In genomic region chr17:24469910-24470602, GRCm38 (mm10) we compare ENCODE assay signal across 8 mouse cellular contexts. TPM values are rescaled to one million over a fixed set of nuclear protein-coding genes. Genes with fewer than 3 reads are reported as not detected.
DNase-seq lines count a peak whose midpoint lies in the region; ATAC-seq and TF ChIP-seq lines count a peak whose summit lies in the region.

Gene E4f1 (minus strand): TSS chr17:24470313.
Gene Pgp (plus strand): TSS chr17:24470392.

- ATAC-seq in G1E (ENCODE audit: extremely low read depth, insufficient number of reproducible peaks, low FRiP score, poor library complexity, severe bottlenecking) = peak; percentile 88
- peak; percentile 99 for ATAC-seq in forebrain, embryonic 16.5 days
- ATAC-seq in lung, embryonic 14.5 days (ENCODE audit: insufficient read depth) = peak; percentile 99

- H3K4me1 ChIP-seq in G1E (ENCODE audit: insufficient read depth, low read depth, low read length) = peaks cover 45% of the 10 kb centered on the region
- H3K4me1 ChIP-seq in forebrain, embryonic 16.5 days (replicated peaks; ENCODE audit: control insufficient read depth, insufficient read depth, low read length) = peaks cover 25% of the 10 kb centered on the region
- H3K4me1 ChIP-seq in lung, embryonic 14.5 days (ENCODE audit: insufficient read depth) = peaks cover 11% of the 10 kb centered on the region
- H3K4me1 ChIP-seq in olfactory bulb, adult 2 months (ENCODE audit: control insufficient read depth, insufficient read depth, low read length) = peaks cover 35% of the 10 kb centered on the region
- peaks cover 18% of the 10 kb centered on the region for H3K4me1 ChIP-seq in thymus, adult 2 months (replicated peaks; ENCODE audit: control insufficient read depth, insufficient read depth, low read length)

- peak; percentile 99 for DNase-seq in G1E (ENCODE audit: low spot score)
- peak; percentile 99 to 100 for DNase-seq in cerebellum, adult 18-20 months
- DNase-seq in heart, postnatal 36 days = peak; percentile 97 to 99
- peak; percentile 99 for DNase-seq in layer of hippocampus, adult 2 months (ENCODE audit: low spot score in 2 of 2)
- peak; percentile 100 for DNase-seq in lung, embryonic 14.5 days
- DNase-seq in thymus, adult 2 months = peak; percentile 96

- peaks cover 64% of the 10 kb centered on the region for H3K36me3 ChIP-seq in G1E (replicated peaks)
- no peaks in the 10 kb centered on the region for H3K36me3 ChIP-seq in forebrain, embryonic 16.5 days (ENCODE audit: control insufficient read depth, insufficient read depth)
- H3K36me3 ChIP-seq in lung, embryonic 14.5 days (ENCODE audit: insufficient read depth) = peaks cover 24% of the 10 kb centered on the region
- H3K36me3 ChIP-seq in thymus, adult 2 months (ENCODE audit: control insufficient read depth, insufficient read depth, low read length) = peaks cover under 1% of the 10 kb centered on the region; the same call in 1 of the 2 replicates

- WGBS in forebrain, embryonic 16.5 days = under 1% methylated on average over 73 of the region's 75 CpGs
- WGBS in lung, embryonic 14.5 days = under 1% methylated on average over 74 of the region's 75 CpGs
- WGBS in olfactory bulb, adult 2 months = under 1% methylated on average over 69 of the region's 75 CpGs
- under 1% methylated on average over 67 of the region's 75 CpGs for whole genome bisulfite sequencing in thymus, adult 2 months

- H3K27me3 ChIP-seq in G1E (ENCODE audit: insufficient read depth, low read length) = no peaks in the 10 kb centered on the region
- H3K27me3 ChIP-seq in forebrain, embryonic 16.5 days (replicated peaks; ENCODE audit: control insufficient read depth, insufficient read depth, low read length) = no peaks in the 10 kb centered on the region
- H3K27me3 ChIP-seq in lung, embryonic 14.5 days (ENCODE audit: insufficient read depth, low read length) = no peaks in the 10 kb centered on the region
- H3K27me3 ChIP-seq in thymus, adult 2 months (ENCODE audit: control insufficient read depth, insufficient read depth, low read length) = no peaks in the 10 kb centered on the region

- no peaks in the 10 kb centered on the region for H3K9me3 ChIP-seq in G1E (replicated peaks)
- no peaks in the 10 kb centered on the region for H3K9me3 ChIP-seq in forebrain, embryonic 16.5 days (ENCODE audit: control insufficient read depth, low read length)
- H3K9me3 ChIP-seq in lung, embryonic 14.5 days (ENCODE audit: low read depth, low read length) = no peaks in the 10 kb centered on the region

- no peak for TF ChIP-seq CTCF in G1E (IDR thresholded peaks at IDR 0.05; ENCODE audit: low read depth, low read length)
- TF ChIP-seq CTCF in layer of hippocampus, adult 2 months (conservative IDR thresholded peaks at IDR 0.05) = peak; percentile 23; the same call in 1 of the 2 replicates
- no peak for TF ChIP-seq CTCF in lung, embryonic 14.5 days (IDR thresholded peaks at IDR 0.05; ENCODE audit: low read depth)
- TF ChIP-seq CTCF in olfactory bulb, adult 2 months (IDR thresholded peaks at IDR 0.05; ENCODE audit: insufficient read depth, low read depth, low read length) = no peak
- peak; percentile 60; the same call in 1 of the 2 replicates for TF ChIP-seq CTCF in thymus, adult 2 months (IDR thresholded peaks at IDR 0.05; ENCODE audit: borderline replicate concordance, control insufficient read depth, extremely low read depth, insufficient read depth, low read length, poor library complexity)

- H3K9ac ChIP-seq in forebrain, embryonic 16.5 days (replicated peaks; ENCODE audit: low read depth, low read length) = peak within 1 kb of the TSS; percentile 74
- H3K9ac ChIP-seq in lung, embryonic 14.5 days = peak within 1 kb of the TSS; percentile 81

- peak within 1 kb of the TSS; percentile 86 for H3K27ac ChIP-seq in forebrain, embryonic 16.5 days (ENCODE audit: low read length)
- peak within 1 kb of the TSS; percentile 96 for H3K27ac ChIP-seq in layer of hippocampus, adult 2 months
- peak within 1 kb of the TSS; percentile 71 for H3K27ac ChIP-seq in lung, embryonic 14.5 days (ENCODE audit: low read depth)
- H3K27ac ChIP-seq in olfactory bulb, adult 2 months (ENCODE audit: insufficient read depth, low read depth, low read length) = peak within 1 kb of the TSS; percentile 81
- H3K27ac ChIP-seq in thymus, adult 2 months (ENCODE audit: control insufficient read depth, insufficient read depth, low read length) = peak within 1 kb of the TSS; percentile 17

- TF ChIP-seq POLR2A in olfactory bulb, adult 2 months (IDR thresholded peaks at IDR 0.05; ENCODE audit: insufficient read depth, low read depth, low read length) = peak; percentile 74
- TF ChIP-seq POLR2A in thymus, adult 2 months (IDR thresholded peaks at IDR 0.05; ENCODE audit: control insufficient read depth, extremely low read depth, insufficient read depth, low read length, poor library complexity) = peak; percentile 94

- intact Hi-C loops in heart, postnatal 36 days (cut with DNase I) = no loop called here

- peak within 1 kb of the TSS; percentile 100 for H3K4me3 ChIP-seq in G1E (ENCODE audit: low read depth, low read length)
- peak within 1 kb of the TSS; percentile 76 for H3K4me3 ChIP-seq in forebrain, embryonic 16.5 days (replicated peaks; ENCODE audit: low read length)
- H3K4me3 ChIP-seq in layer of hippocampus, adult 2 months = peak within 1 kb of the TSS; percentile 94
- peak within 1 kb of the TSS; percentile 85 for H3K4me3 ChIP-seq in lung, embryonic 14.5 days (ENCODE audit: low read depth, low read length)
- peak within 1 kb of the TSS; percentile 76 for H3K4me3 ChIP-seq in olfactory bulb, adult 2 months (ENCODE audit: insufficient read depth, low read depth, low read length)
- H3K4me3 ChIP-seq in thymus, adult 2 months (ENCODE audit: control insufficient read depth, insufficient read depth, low read length) = peak within 1 kb of the TSS; percentile 58

- peak within 1 kb of the TSS; percentile 97 for H3K4me2 ChIP-seq in forebrain, embryonic 16.5 days (ENCODE audit: low read length)
- peak within 1 kb of the TSS; percentile 98 for H3K4me2 ChIP-seq in lung, embryonic 14.5 days

RNA-seq across cellular contexts. Expression of gene E4f1, which starts in this region (rescaled TPM):
- total RNA-seq in G1E (2014; fragmentation: Nextera tagmentation) (21.7 and 37.2 TPM in 2 replicates), G1E (2017) (17.4 and 18.4 TPM in 2 replicates)
- 17.1 and 19.7 TPM in 2 replicates for polyA plus RNA-seq in G1E (2012)
- 37.9 and 54.0 TPM in 2 replicates for polyA plus RNA-seq in forebrain, embryonic 16.5 days (2015; fragmentation: Nextera tagmentation; extraction: Ambion mirVana)
- 10 to 100 TPM; 11.0 to 12.4 TPM for total RNA-seq in heart, postnatal 36 days (2021)
- 10 to 100 TPM; 34.0 to 39.4 TPM for total RNA-seq in layer of hippocampus, adult 2 months (2021)
- polyA plus RNA-seq in lung, embryonic 14.5 days (2014; fragmentation: Nextera tagmentation; extraction: Ambion mirVana) = 22.3 and 25.2 TPM in 2 replicates
- not detected in 2 replicates for polyA plus RNA-seq in olfactory bulb, adult 2 months (2012; ENCODE audit: insufficient read depth, insufficient read length, low replicate concordance, missing spikeins)
- 166 and 188 TPM in 2 replicates for polyA plus RNA-seq in thymus, adult 2 months (2012; rRNA removed)

RNA-seq across cellular contexts. Expression of gene Pgp, which starts in this region (rescaled TPM):
- total RNA-seq in G1E (2014; fragmentation: Nextera tagmentation) (17.8 and 19.6 TPM in 2 replicates), G1E (2017) (13.3 and 13.9 TPM in 2 replicates)
- 58.3 and 69.2 TPM in 2 replicates for polyA plus RNA-seq in G1E (2012)
- polyA plus RNA-seq in forebrain, embryonic 16.5 days (2015; fragmentation: Nextera tagmentation; extraction: Ambion mirVana) = 50.5 and 54.0 TPM in 2 replicates
- 10 to 100 TPM; 39.1 to 41.9 TPM for total RNA-seq in heart, postnatal 36 days (2021)
- 10 to 100 TPM; 58.2 to 62.7 TPM for total RNA-seq in layer of hippocampus, adult 2 months (2021)
- polyA plus RNA-seq in lung, embryonic 14.5 days (2014; fragmentation: Nextera tagmentation; extraction: Ambion mirVana) = 57.9 and 60.2 TPM in 2 replicates
- polyA plus RNA-seq in olfactory bulb, adult 2 months (2012; ENCODE audit: insufficient read depth, insufficient read length, low replicate concordance, missing spikeins) = not detected in 2 replicates
- polyA plus RNA-seq in thymus, adult 2 months (2012; rRNA removed) = 58.8 and 65.4 TPM in 2 replicates

Comparison
In these comparisons a context has a peak if more than half of its experiments do, and no peak if none do; other contexts are left out.
1. Peak in every context shown above with its lines: DNase-seq, ATAC-seq, H3K4me3 ChIP-seq and H3K27ac ChIP-seq.
2. CTCF ChIP-seq: peak in layer of hippocampus, adult 2 months (single experiment) and thymus, adult 2 months (single experiment); none in G1E (single experiment), lung, embryonic 14.5 days (single experiment) and olfactory bulb, adult 2 months (single experiment).
3. H3K27ac ChIP-seq: peak in every context shown above with its lines; median percentile 96 in layer of hippocampus, adult 2 months; 86 in forebrain, embryonic 16.5 days; 81 in olfactory bulb, adult 2 months; 71 in lung, embryonic 14.5 days; 17 in thymus, adult 2 months.